Mouse (Mus musculus) CH12.LX (cell line): Measurements from ENCODE around the gene Dnaja3. TPM values are rescaled to one million over a fixed set of nuclear protein-coding genes. Genes with fewer than 3 reads are reported as not detected.

Experiments used
- DNase-seq: peaks from one replicate; pipeline ENCODE4 v3.0.0-alpha.2; 2013; ENCODE audit errors: extremely low read depth
- H3K27ac ChIP-seq: 2 replicates; pipeline ENCODE4 v1.5.1; 2012; ENCODE audit warnings: low read depth, mild to moderate bottlenecking, control low read depth, moderate library complexity; ENCODE audit not compliant: insufficient read depth
- H3K27me3 ChIP-seq: replicated peaks from 2 replicates; pipeline ENCODE3; 2012; ENCODE audit warnings: inconsistent platforms
- H3K36me3 ChIP-seq, 2 experiments: replicated peaks in 1 of 2; 2 replicates each; pipeline versions ENCODE3 to v1.6.1; 2012; ENCODE audit warnings: inconsistent platforms in 1 of 2, low read length in 1 of 2, mild to moderate bottlenecking in 1 of 2, mixed read lengths in 1 of 2, moderate library complexity in 1 of 2; ENCODE audit not compliant: control insufficient read depth in 1 of 2, insufficient read depth in 1 of 2
- H3K4me1 ChIP-seq, 2 experiments: 2 replicates each; pipeline ENCODE4 v1.6.1; 2012; ENCODE audit warnings: inconsistent platforms in 1 of 2, moderate library complexity in 1 of 2; ENCODE audit not compliant: insufficient read depth in 2 of 2, control insufficient read depth in 1 of 2
- H3K4me2 ChIP-seq: 2 replicates; pipeline ENCODE4 v1.6.1; 2012; ENCODE audit warnings: low read depth, mild to moderate bottlenecking, control low read depth; ENCODE audit not compliant: poor library complexity, insufficient read depth, severe bottlenecking
- H3K4me3 ChIP-seq, 3 experiments: fragments of 150-350 bp in 1 of 3; sonication (generic) in 1 of 3; replicated peaks in 1 of 3; 2 replicates each; pipeline versions ENCODE3 to v1.5.1; 2011 to 2012; ENCODE audit warnings: low read depth in 2 of 3, low read length in 2 of 3, mild to moderate bottlenecking in 2 of 3, moderate library complexity in 2 of 3, control low read depth in 1 of 3, improper control_type of control experiment in 1 of 3, inconsistent platforms in 1 of 3, mixed read lengths in 1 of 3; ENCODE audit not compliant: poor library complexity in 1 of 3
- H3K79me2 ChIP-seq: replicated peaks from 2 replicates; pipeline ENCODE4 v1.6.1; 2012; ENCODE audit warnings: mild to moderate bottlenecking, moderate library complexity; ENCODE audit not compliant: control insufficient read depth, poor library complexity, insufficient read depth, severe bottlenecking; ENCODE audit errors: extremely low read depth
- H3K9ac ChIP-seq: 2 replicates; pipeline ENCODE4 v1.6.1; 2012; ENCODE audit warnings: low read depth, mild to moderate bottlenecking, control low read depth, moderate library complexity; ENCODE audit not compliant: insufficient read depth
- H3K9me3 ChIP-seq: replicated peaks from 2 replicates; pipeline ENCODE3; 2012; ENCODE audit warnings: low read length, inconsistent platforms, mixed read lengths
- CHD1 ChIP-seq: IDR thresholded peaks from 2 replicates; pipeline ENCODE4 v1.6.1; 2012; ENCODE audit warnings: low read depth, low read length, improper control_type of control experiment, inconsistent platforms
- CHD2 ChIP-seq: IDR thresholded peaks from 2 replicates; pipeline ENCODE4 v1.6.1; 2011; ENCODE audit warnings: low read length, improper control_type of control experiment
- E2F4 ChIP-seq: IDR thresholded peaks from 2 replicates; pipeline ENCODE4 v1.6.1; 2011; ENCODE audit warnings: low read depth, low read length, improper control_type of control experiment; ENCODE audit not compliant: insufficient replicate concordance
- ETS1 ChIP-seq: conservative IDR thresholded peaks from 2 replicates; pipeline ENCODE4 v1.6.1; 2012; ENCODE audit warnings: low read depth, mild to moderate bottlenecking, inconsistent platforms, low read length, improper control_type of control experiment, moderate library complexity
- HCFC1 ChIP-seq: IDR thresholded peaks from 2 replicates; pipeline ENCODE4 v1.6.1; 2012; ENCODE audit warnings: low read depth, mild to moderate bottlenecking, inconsistent platforms, low read length, improper control_type of control experiment
- JUND ChIP-seq: conservative IDR thresholded peaks from 2 replicates; pipeline ENCODE4 v1.6.1; 2011; ENCODE audit warnings: low read depth, low read length, improper control_type of control experiment
- KAT2A ChIP-seq: IDR thresholded peaks from 2 replicates; pipeline ENCODE4 v1.6.1; 2012; ENCODE audit warnings: low read length, improper control_type of control experiment, inconsistent platforms; ENCODE audit not compliant: insufficient replicate concordance
- MAZ ChIP-seq: IDR thresholded peaks from 2 replicates; pipeline ENCODE4 v1.6.1; 2012; ENCODE audit warnings: low read depth, mild to moderate bottlenecking, inconsistent platforms, low read length, improper control_type of control experiment, moderate library complexity
- MXI1 ChIP-seq: IDR thresholded peaks from 2 replicates; pipeline ENCODE4 v1.6.1; 2011; ENCODE audit warnings: mild to moderate bottlenecking, low read depth, low read length, improper control_type of control experiment
- MYC ChIP-seq: IDR thresholded peaks from 2 replicates; pipeline ENCODE4 v1.6.1; 2011; ENCODE audit warnings: low read depth, mild to moderate bottlenecking, improper control_type of control experiment, low read length
- NRF1 ChIP-seq: IDR thresholded peaks from 2 replicates; pipeline ENCODE4 v1.6.1; 2014; ENCODE audit warnings: low read depth, mild to moderate bottlenecking, inconsistent platforms, low read length, improper control_type of control experiment, moderate library complexity
- PAX5 ChIP-seq: IDR thresholded peaks from 2 replicates; pipeline ENCODE4 v1.6.1; 2012; ENCODE audit warnings: low read length, inconsistent platforms, mixed read lengths
- POLR2AphosphoS2 ChIP-seq: IDR thresholded peaks from 2 replicates; pipeline ENCODE4 v1.6.1; 2011; ENCODE audit warnings: low read depth, low read length, improper control_type of control experiment
- RAD21 ChIP-seq: IDR thresholded peaks from 2 replicates; pipeline ENCODE4 v1.6.1; 2011; ENCODE audit warnings: low read depth, mild to moderate bottlenecking, low read length, improper control_type of control experiment, moderate library complexity
- SMC3 ChIP-seq: IDR thresholded peaks from 2 replicates; pipeline ENCODE4 v1.6.1; 2011; ENCODE audit warnings: low read depth, low read length, improper control_type of control experiment
- TBP ChIP-seq: conservative IDR thresholded peaks from 2 replicates; pipeline ENCODE4 v1.6.1; 2011; ENCODE audit warnings: low read depth, low read length, improper control_type of control experiment
- UBTF ChIP-seq: IDR thresholded peaks from 2 replicates; pipeline ENCODE4 v1.6.1; 2012; ENCODE audit warnings: low read depth, mild to moderate bottlenecking, inconsistent platforms, low read length, improper control_type of control experiment, moderate library complexity
- ZKSCAN1 ChIP-seq: IDR thresholded peaks from 2 replicates; pipeline ENCODE4 v1.6.1; 2012; ENCODE audit warnings: low read depth, inconsistent platforms, low read length, improper control_type of control experiment, borderline replicate concordance
- ZMIZ1 ChIP-seq: IDR thresholded peaks from 2 replicates; pipeline ENCODE4 v1.6.1; 2012; ENCODE audit warnings: low read depth, mild to moderate bottlenecking, inconsistent platforms, low read length, improper control_type of control experiment
- dilution Hi-C: fragments of 300-500 bp; cut with MboI; formaldehyde crosslinking; loops from 2 replicates; pipeline ENCODE4 v1.14.3; 2020; ENCODE audit warnings: low sequenced_read_pairs; ENCODE audit not compliant: extremely low pct_unique_long_range_greater_than_20kb, extremely low pct_ligation_motif_present
- in situ Hi-C: fragments of 300-500 bp; cut with MboI; formaldehyde crosslinking; loops from 3 replicates; pipeline ENCODE4 v1.14.3; 2019; ENCODE audit warnings: low sequenced_read_pairs, low pct_ligation_motif_present, low pct_unique_long_range_greater_than_20kb, mixed read lengths
- polyA plus RNA-seq: library from polyadenylated mRNA; unstranded; fragments of >175 nt; gene quantifications from 2 replicates; pipeline ENCODE4 v1.2.1, GENCODE M21; 2012; ENCODE audit warnings: low read depth; ENCODE audit not compliant: insufficient read length
- total RNA-seq, 2 experiments: library from RNA; depleted of rRNA; stranded (reverse); fragments of 300-350 nt in 1 of 2; fragments of >200 nt in 1 of 2; gene quantifications; 2 replicates each; pipeline ENCODE4 v1.2.3; 2012 to 2014

The Dnaja3 gene
- total and polyA plus RNA-seq, 3 experiments: 56.6 to 85.3 (median 80.4) TPM

GRCm38 (mm10) chr16:4595527-4595963, 44.2 kb upstream of the Dnaja3 start:
- Histone ChIP-seq H3K79me2 (no peaks in the 10 kb centered on the region), H3K27ac (no peak overlapping the region), H3K4me3 (no peak overlapping the region), H3K9me3 (no peaks in the 10 kb centered on the region), H3K4me1 (peaks cover 17 to 35% of the 10 kb centered on the region in 2 experiments), H3K4me2 (no peak overlapping the region), H3K9ac (no peak overlapping the region), H3K27me3 (peaks cover 30% of the 10 kb centered on the region), H3K36me3 (no peaks in the 10 kb centered on the region)
- dilution Hi-C loops: no loop called here
- DNase-seq: no peak
- TF ChIP-seq KAT2A (no peak), ZMIZ1 (no peak), MYC (no peak), CHD2 (no peak), ZKSCAN1 (no peak), E2F4 (no peak), RAD21 (no peak), TBP (no peak), NRF1 (no peak), MXI1 (no peak), JUND (no peak), ETS1 (no peak)
- in situ Hi-C loops: no loop called here

GRCm38 (mm10) chr16:4596141-4596728, 43.6 kb upstream of the Dnaja3 start:
- peaks cover 17 to 35% of the 10 kb centered on the region in 2 experiments for H3K4me1 ChIP-seq
- no peak overlapping the region for H3K9ac ChIP-seq
- in situ Hi-C loops: no loop called here
- dilution Hi-C loops: no loop called here
- peaks cover 30% of the 10 kb centered on the region for H3K27me3 ChIP-seq
- no peak overlapping the region for H3K27ac ChIP-seq
- H3K9me3 ChIP-seq: no peaks in the 10 kb centered on the region
- H3K36me3 ChIP-seq: no peaks in the 10 kb centered on the region
- TF ChIP-seq MAZ: no peak
- TF ChIP-seq SMC3: no peak
- TF ChIP-seq MXI1: no peak
- TF ChIP-seq CHD1: no peak
- TF ChIP-seq POLR2AphosphoS2: no peak
- TF ChIP-seq UBTF: no peak
- TF ChIP-seq HCFC1: no peak
- TF ChIP-seq PAX5: no peak
- H3K79me2 ChIP-seq: no peaks in the 10 kb centered on the region
- no peak overlapping the region for H3K4me3 ChIP-seq
- no peak for DNase-seq
- no peak overlapping the region for H3K4me2 ChIP-seq
